In the genomic region with DNA sequence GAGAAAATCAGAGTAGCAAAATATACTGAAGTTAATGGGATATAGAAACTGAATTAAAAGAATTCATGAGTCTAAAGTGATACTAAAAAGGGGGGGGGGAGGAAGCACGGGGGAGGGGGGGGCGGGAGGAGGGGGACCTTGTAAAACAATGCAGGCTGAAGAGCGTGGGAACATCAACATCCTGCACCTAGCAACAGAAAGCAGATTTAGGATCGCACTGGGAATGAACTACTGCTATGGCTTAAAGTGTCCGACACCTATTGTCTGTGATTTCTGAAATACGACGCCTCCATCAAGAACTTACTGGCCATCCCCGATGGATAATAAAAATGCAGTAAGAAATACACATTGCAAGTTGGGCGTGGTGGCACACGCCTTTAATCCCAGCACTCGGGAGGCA, we compare ENCODE assay signal across 17 mouse cellular contexts.
"Had no signal": no experiment of that assay in that cellular context is flagged by ENCODE, and none has a peak within 500 bp of the region (broad histone marks: within the 10 kb centered on the region; RNA-seq: fewer than 3 reads in every experiment).

No protein-coding gene starts in this region.

- H3K9ac ChIP-seq: liver, embryonic 13.5 days; liver, embryonic 15.5 days; liver, postnatal 0 days; lung, embryonic 14.5 days; midbrain, embryonic 13.5 days; midbrain, embryonic 15.5 days; neural tube, embryonic 12.5 days; stomach, embryonic 15.5 days had no signal

- H3K9me3 ChIP-seq: liver, embryonic 13.5 days; liver, embryonic 15.5 days; megakaryocyte, embryonic 14.5 days; midbrain, embryonic 13.5 days; midbrain, embryonic 15.5 days; neural tube, embryonic 12.5 days; stomach, embryonic 15.5 days had no signal

- H3K27ac ChIP-seq: liver, embryonic 13.5 days; liver, embryonic 15.5 days; macrophage; midbrain, embryonic 13.5 days; midbrain, embryonic 15.5 days; neural tube, embryonic 12.5 days; stomach, embryonic 15.5 days; stomach, postnatal 0 days had no signal

- DNase-seq: liver, embryonic 13.5 days; liver, postnatal 0 days; lung, embryonic 14.5 days; lung, postnatal 14 days; right cerebral cortex, postnatal 14 days; thymus, adult 2 months; thymus, postnatal 25 days; thymus, postnatal 4 days had no signal

- ATAC-seq: liver, postnatal 0 days; midbrain, embryonic 13.5 days; midbrain, embryonic 15.5 days had no signal

- H3K4me2 ChIP-seq: liver, embryonic 13.5 days; liver, embryonic 15.5 days; lung, embryonic 14.5 days; midbrain, embryonic 11.5 days; midbrain, embryonic 13.5 days; midbrain, embryonic 15.5 days; neural tube, embryonic 12.5 days; stomach, embryonic 15.5 days had no signal

- H3K27me3 ChIP-seq: liver, embryonic 13.5 days; liver, embryonic 15.5 days; midbrain, embryonic 13.5 days; midbrain, embryonic 15.5 days; neural tube, embryonic 12.5 days; stomach, embryonic 15.5 days had no signal

- H3K4me1 ChIP-seq: liver, embryonic 13.5 days; liver, embryonic 15.5 days; midbrain, embryonic 15.5 days had no signal

- H3K36me3 ChIP-seq: liver, embryonic 13.5 days; liver, embryonic 15.5 days; midbrain, embryonic 13.5 days; midbrain, embryonic 15.5 days; neural tube, embryonic 12.5 days; stomach, embryonic 15.5 days had no signal

- H3K4me3 ChIP-seq: liver, embryonic 13.5 days; liver, embryonic 15.5 days; megakaryocyte, embryonic 14.5 days; midbrain, embryonic 13.5 days; midbrain, embryonic 15.5 days; neural tube, embryonic 12.5 days; stomach, embryonic 15.5 days had no signal
